Mouse (Mus musculus) layer of hippocampus, adult 2 months (tissue): ENCODE results near the gene Trpv4. TPM values are rescaled to one million over a fixed set of nuclear protein-coding genes. Genes with fewer than 3 reads are reported as not detected.
A peak's percentile ranks its signal among the peaks of the same experiment; 100 is the strongest.

ENCODE experiments used
- DNase-seq, 2 experiments: peaks; one replicate each; pipeline ENCODE4 v3.0.0; 2022; ENCODE audit warnings: low spot score in 2 of 2
- H3K27ac ChIP-seq: fragments of 200-600 bp; 2 replicates; pipeline ENCODE4 v1.8.1; 2022
- H3K4me3 ChIP-seq: fragments of 200-600 bp; 2 replicates; pipeline ENCODE4 v1.8.1; 2022; ENCODE audit warnings: mild to moderate bottlenecking
- CTCF ChIP-seq: fragments of 200-600 bp; conservative IDR thresholded peaks from 2 replicates; pipeline ENCODE4 v1.8.1; 2022; ENCODE audit warnings: antibody characterized with exemption, mild to moderate bottlenecking, moderate library complexity
- total RNA-seq, 2 experiments: library from RNA; stranded (reverse); gene quantifications; 2 replicates each; pipeline ENCODE4 v1.2.3; 2021

Trpv4 gene
- total RNA-seq, 2 experiments from 2014 or later: 2.0 to 2.3 TPM

GRCm38 (mm10) chr5:114604781-114605290 lies 53.4 kb downstream of the Trpv4 start:
- peak; percentile 67 for TF ChIP-seq CTCF
- Histone ChIP-seq H3K4me3 (no peak overlapping the region), H3K27ac (no peak overlapping the region)
- DNase-seq: no peak

- peak; percentile 65 for TF ChIP-seq CTCF
- Histone ChIP-seq H3K4me3 (no peak overlapping the region), H3K27ac (no peak overlapping the region)
- no peak for DNase-seq
Measured at GRCm38 (mm10) chr5:114603975-114604374, 54.2 kb downstream of the Trpv4 start.

- Histone ChIP-seq H3K27ac (no peak overlapping the region), H3K4me3 (no peak overlapping the region)
- no peak for DNase-seq
- no peak for TF ChIP-seq CTCF
Measured at GRCm38 (mm10) chr5:114602012-114602411, 56.2 kb downstream of the Trpv4 start.

GRCm38 (mm10) chr5:114597652-114598051 lies 60.6 kb downstream of the Trpv4 start:
- DNase-seq: no peak
- Histone ChIP-seq H3K4me3 (no peak overlapping the region), H3K27ac (no peak overlapping the region)
- no peak for TF ChIP-seq CTCF

GRCm38 (mm10) chr5:114597222-114597621 lies 61.0 kb downstream of the Trpv4 start:
- no peak overlapping the region for H3K27ac ChIP-seq
- no peak for DNase-seq
- no peak overlapping the region for H3K4me3 ChIP-seq
- TF ChIP-seq CTCF: no peak

- TF ChIP-seq CTCF: no peak
- H3K27ac ChIP-seq: no peak overlapping the region
- H3K4me3 ChIP-seq: no peak overlapping the region
- no peak for DNase-seq
Measured at GRCm38 (mm10) chr5:114596604-114597003, 61.6 kb downstream of the Trpv4 start.

GRCm38 (mm10) chr5:114594741-114595241 lies 63.4 kb downstream of the Trpv4 start:
- DNase-seq: no peak
- Histone ChIP-seq H3K4me3 (no peak overlapping the region; the same call in 1 of the 2 replicates), H3K27ac (no peak overlapping the region)
- TF ChIP-seq CTCF: no peak

GRCm38 (mm10) chr5:114593949-114594348 lies 64.3 kb downstream of the Trpv4 start:
- DNase-seq: no peak
- H3K27ac ChIP-seq: no peak overlapping the region
- no peak overlapping the region for H3K4me3 ChIP-seq
- TF ChIP-seq CTCF: no peak

- TF ChIP-seq CTCF: no peak
- no peak for DNase-seq
- Histone ChIP-seq H3K4me3 (no peak overlapping the region), H3K27ac (no peak overlapping the region)
Measured at GRCm38 (mm10) chr5:114593161-114593821, 64.9 kb downstream of the Trpv4 start.

GRCm38 (mm10) chr5:114592463-114593160 lies 65.6 kb downstream of the Trpv4 start:
- no peak overlapping the region for H3K4me3 ChIP-seq
- DNase-seq: no peak
- TF ChIP-seq CTCF: no peak
- no peak overlapping the region for H3K27ac ChIP-seq

GRCm38 (mm10) chr5:114591151-114591561 lies 67.1 kb downstream of the Trpv4 start:
- no peak for DNase-seq
- Histone ChIP-seq H3K27ac (no peak overlapping the region), H3K4me3 (no peak overlapping the region)
- no peak for TF ChIP-seq CTCF

- H3K4me3 ChIP-seq: no peak overlapping the region
- no peak for DNase-seq
- H3K27ac ChIP-seq: no peak overlapping the region
- no peak for TF ChIP-seq CTCF
Measured at GRCm38 (mm10) chr5:114590043-114590913, 67.9 kb downstream of the Trpv4 start.

GRCm38 (mm10) chr5:114589454-114589853 lies 68.8 kb downstream of the Trpv4 start:
- no peak for TF ChIP-seq CTCF
- Histone ChIP-seq H3K4me3 (no peak overlapping the region), H3K27ac (no peak overlapping the region)
- no peak for DNase-seq
